Mouse (Mus musculus) myocyte (in vitro differentiated cells): ENCODE measurements around the gene Gata2. TPM values are rescaled to one million over a fixed set of nuclear protein-coding genes. Genes with fewer than 3 reads are reported as not detected.
A peak's percentile ranks its signal among the peaks of the same experiment; 100 is the strongest.

Experiments
- H3K27me3 ChIP-seq: one replicate; pipeline ENCODE4 v1.6.1; 2011; ENCODE audit not compliant: control insufficient read depth, insufficient read depth, insufficient read length
- H3K36me3 ChIP-seq: one replicate; pipeline ENCODE4 v1.6.1; 2011; ENCODE audit not compliant: control insufficient read depth, insufficient read depth
- H3K4me2 ChIP-seq: one replicate; pipeline ENCODE4 v1.6.1; 2011; ENCODE audit warnings: low read depth, control low read depth
- H3K4me3 ChIP-seq: one replicate; pipeline ENCODE4 v1.5.1; 2011; ENCODE audit warnings: mild to moderate bottlenecking, control low read depth, moderate library complexity
- H3K79me2 ChIP-seq: one replicate; pipeline ENCODE4 v1.6.1; 2011; ENCODE audit not compliant: control insufficient read depth, insufficient read depth
- H3ac ChIP-seq: one replicate; pipeline ENCODE4 v1.6.1; 2011; ENCODE audit not compliant: control insufficient read depth, insufficient read length
- CEBPB ChIP-seq: IDR thresholded peaks from 2 replicates; pipeline ENCODE4 v1.6.1; 2011; ENCODE audit warnings: mild to moderate bottlenecking, moderate library complexity; ENCODE audit not compliant: poor library complexity, insufficient read depth, severe bottlenecking
- E2F4 ChIP-seq: IDR thresholded peaks from one replicate; pipeline ENCODE4 v1.6.1; 2011; ENCODE audit warnings: mild to moderate bottlenecking, control low read depth, moderate library complexity; ENCODE audit not compliant: insufficient read depth
- MAX ChIP-seq: IDR thresholded peaks from one replicate; pipeline ENCODE4 v1.6.1; 2011; ENCODE audit warnings: low read depth, mild to moderate bottlenecking, control low read depth
- MYOD1 ChIP-seq, 3 experiments: IDR thresholded peaks; one replicate each; pipeline ENCODE4 v1.6.1; 2011; ENCODE audit warnings: control low read depth in 2 of 3, low read depth in 2 of 3, mild to moderate bottlenecking in 2 of 3, moderate library complexity in 1 of 3; ENCODE audit not compliant: insufficient read length in 2 of 3, control insufficient read depth in 1 of 3
- MYOG ChIP-seq, 3 experiments: IDR thresholded peaks; one replicate each; pipeline ENCODE4 v1.6.1; 2011; ENCODE audit warnings: control low read depth in 2 of 3, low read depth in 2 of 3, mild to moderate bottlenecking in 2 of 3; ENCODE audit not compliant: insufficient read length in 2 of 3, control insufficient read depth in 1 of 3, insufficient read depth in 1 of 3
- POLR2A ChIP-seq: IDR thresholded peaks from one replicate; pipeline ENCODE4 v1.6.1; 2011; ENCODE audit warnings: low read depth, mild to moderate bottlenecking, control low read depth, moderate library complexity; ENCODE audit not compliant: insufficient read length
- POLR2AphosphoS2 ChIP-seq: IDR thresholded peaks from one replicate; pipeline ENCODE4 v1.6.1; 2011; ENCODE audit warnings: low read depth, control low read depth; ENCODE audit not compliant: insufficient read length
- REST ChIP-seq: IDR thresholded peaks from one replicate; pipeline ENCODE4 v1.6.1; 2011; ENCODE audit warnings: mild to moderate bottlenecking, control low read depth, moderate library complexity; ENCODE audit not compliant: insufficient read depth, insufficient read length
- SRF ChIP-seq: IDR thresholded peaks from one replicate; pipeline ENCODE4 v1.6.1; 2011; ENCODE audit warnings: low read depth; ENCODE audit not compliant: control insufficient read depth, insufficient read length
- TCF12 ChIP-seq: IDR thresholded peaks from one replicate; pipeline ENCODE4 v1.6.1; 2011; ENCODE audit warnings: mild to moderate bottlenecking, control low read depth; ENCODE audit not compliant: poor library complexity, insufficient read depth, severe bottlenecking
- TCF3 ChIP-seq: IDR thresholded peaks from one replicate; pipeline ENCODE4 v1.6.1; 2011; ENCODE audit warnings: low read depth, control low read depth; ENCODE audit not compliant: insufficient read length
- USF1 ChIP-seq: IDR thresholded peaks from one replicate; pipeline ENCODE4 v1.6.1; 2011; ENCODE audit warnings: low read depth, mild to moderate bottlenecking, control low read depth, moderate library complexity
- polyA plus RNA-seq: library from polyadenylated mRNA; unstranded; fragments of >200 nt; fragmentation: generic; extraction: Trizol; gene quantifications from one replicate; pipeline ENCODE4 v1.2.1, GENCODE M21; 2012; ENCODE audit warnings: missing spikeins

Gata2 gene
- 19.3 TPM for polyA plus RNA-seq

DNA sequence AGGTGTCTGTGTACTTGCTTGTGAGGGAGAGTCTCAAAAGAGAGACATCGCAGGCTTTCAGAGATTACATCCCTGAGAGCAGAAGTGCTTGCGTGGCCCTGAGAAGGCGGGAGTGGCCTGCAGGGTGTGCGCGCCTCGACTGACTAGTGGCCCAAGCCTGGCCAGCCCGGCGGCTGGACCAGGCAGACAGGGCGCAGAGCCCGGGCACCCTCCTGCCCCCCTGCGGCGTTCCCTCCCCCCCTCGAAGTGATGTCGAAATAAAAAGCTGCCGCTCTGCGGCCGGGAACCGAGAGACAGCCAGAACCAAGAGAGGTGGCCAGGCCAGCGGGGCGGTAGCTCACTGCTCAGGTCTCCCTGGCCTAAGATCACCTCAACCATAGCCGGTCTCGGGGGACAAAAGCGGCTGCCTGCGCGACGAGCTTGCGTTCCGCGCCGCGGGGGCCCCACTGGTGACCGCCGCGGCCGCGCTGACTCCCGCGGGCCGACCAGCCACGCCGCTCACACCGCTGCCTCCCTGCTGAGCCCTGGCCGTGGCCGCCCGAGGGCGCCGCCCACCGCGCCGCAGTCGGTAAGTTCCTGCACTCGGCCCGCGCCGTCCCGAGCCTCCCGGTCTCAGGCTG is at the start of gene Gata2:
TSS of gene Gata2 (plus strand) at position 459 of the 620 bp plus-strand sequence.
- Histone ChIP-seq H3K36me3 (no peaks in the 10 kb centered on the region), H3K4me2 (no peak within 1 kb of the TSS), H3ac (no peak within 1 kb of the TSS), H3K4me3 (no peak within 1 kb of the TSS), H3K79me2 (no peaks in the 10 kb centered on the region), H3K27me3 (no peaks in the 10 kb centered on the region)
- no peak for TF ChIP-seq USF1
- TF ChIP-seq REST: no peak
- TF ChIP-seq E2F4: no peak
- TF ChIP-seq TCF12: no peak
- TF ChIP-seq CEBPB: no peak
- no peak for TF ChIP-seq TCF3
- TF ChIP-seq POLR2A: no peak
- TF ChIP-seq POLR2AphosphoS2: no peak
- TF ChIP-seq MYOD1 (IDR thresholded peaks at IDR 0.05; ENCODE audit: control insufficient read depth in 1 of 3, insufficient read length in 2 of 3, low read depth in 2 of 3): no peak

DNA sequence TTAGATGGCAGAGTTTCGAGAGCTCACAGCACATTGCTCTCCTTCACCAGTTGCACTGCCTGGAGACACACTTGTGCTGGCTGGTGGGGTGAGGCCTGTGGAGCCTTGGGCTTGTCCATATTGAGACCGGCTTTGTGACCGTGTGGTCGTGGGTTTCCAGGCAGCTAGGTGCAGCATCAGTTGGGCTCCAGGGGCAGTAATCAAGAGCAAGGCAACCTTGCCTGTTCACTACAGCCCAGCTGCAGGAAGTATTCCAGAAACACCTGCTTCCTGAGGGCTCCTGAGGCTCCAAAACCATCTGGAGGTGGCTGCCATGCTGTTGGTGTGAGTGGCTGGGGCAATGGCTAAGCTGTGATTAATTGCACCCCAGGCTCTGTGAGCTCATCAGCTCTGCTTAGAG is 47.9 kb upstream of the Gata2 start:
- Histone ChIP-seq H3ac (no peak overlapping the region), H3K4me2 (no peak overlapping the region), H3K79me2 (no peaks in the 10 kb centered on the region), H3K36me3 (no peaks in the 10 kb centered on the region), H3K27me3 (no peaks in the 10 kb centered on the region), H3K4me3 (no peak overlapping the region)
- TF ChIP-seq REST: no peak
- TF ChIP-seq CEBPB: no peak
- TF ChIP-seq MYOG (IDR thresholded peaks at IDR 0.05; ENCODE audit: control insufficient read depth in 1 of 3, insufficient read depth in 1 of 3, insufficient read length in 2 of 3, low read depth in 2 of 3): no peak

GRCm38 (mm10) chr6:88146576-88146975 is 47.1 kb upstream of the Gata2 start:
- Histone ChIP-seq H3K4me2 (no peak overlapping the region), H3K4me3 (no peak overlapping the region), H3K36me3 (no peaks in the 10 kb centered on the region), H3K79me2 (no peaks in the 10 kb centered on the region), H3K27me3 (no peaks in the 10 kb centered on the region), H3ac (no peak overlapping the region)
- TF ChIP-seq REST: no peak
- no peak for TF ChIP-seq E2F4
- TF ChIP-seq TCF3: no peak
- TF ChIP-seq MYOG (IDR thresholded peaks at IDR 0.05; ENCODE audit: control insufficient read depth in 1 of 3, insufficient read depth in 1 of 3, insufficient read length in 2 of 3, low read depth in 2 of 3): no peak
- no peak for TF ChIP-seq USF1
- TF ChIP-seq POLR2A: no peak
- TF ChIP-seq MAX: no peak
- TF ChIP-seq SRF: no peak
- no peak for TF ChIP-seq POLR2AphosphoS2
- no peak for TF ChIP-seq CEBPB
- TF ChIP-seq TCF12: no peak

GRCm38 (mm10) chr6:88147411-88148003 is 46.2 kb upstream of the Gata2 start:
- Histone ChIP-seq H3K79me2 (no peaks in the 10 kb centered on the region), H3K4me2 (peak overlapping the region; percentile 42), H3K36me3 (no peaks in the 10 kb centered on the region), H3K27me3 (no peaks in the 10 kb centered on the region), H3ac (no peak overlapping the region), H3K4me3 (no peak overlapping the region)
- TF ChIP-seq MYOD1 (IDR thresholded peaks at IDR 0.05; ENCODE audit: control insufficient read depth in 1 of 3, insufficient read length in 2 of 3, low read depth in 2 of 3): peak in 2 of 3 experiments; percentile 36 to 59
- TF ChIP-seq POLR2AphosphoS2: no peak

DNA sequence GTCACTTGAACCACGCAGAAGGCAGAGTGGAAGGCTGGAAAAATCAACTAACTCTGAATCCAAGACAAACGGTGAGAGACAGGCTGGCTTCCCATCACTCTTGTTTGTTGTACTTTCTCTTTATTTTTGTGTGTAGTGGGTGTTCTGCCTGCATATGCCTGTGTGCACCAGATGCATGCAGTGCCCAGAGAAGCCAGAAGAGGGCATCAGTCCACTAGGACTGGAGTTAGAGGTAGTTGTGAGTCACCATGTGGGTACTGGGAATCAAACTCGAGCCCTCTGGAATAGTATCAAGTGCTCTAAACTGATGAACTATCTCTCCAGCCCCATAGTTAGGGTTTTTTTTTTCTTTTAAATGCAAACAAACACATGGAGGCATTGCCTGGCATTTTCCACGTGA is 42.4 kb upstream of the Gata2 start:
- TF ChIP-seq MYOG (IDR thresholded peaks at IDR 0.05; ENCODE audit: control insufficient read depth in 1 of 3, insufficient read depth in 1 of 3, insufficient read length in 2 of 3, low read depth in 2 of 3) (no peak), TCF3 (no peak), POLR2A (no peak), USF1 (no peak), MAX (no peak), TCF12 (no peak), REST (no peak)
- Histone ChIP-seq H3K4me3 (no peak overlapping the region), H3K27me3 (peaks cover 7% of the 10 kb centered on the region), H3K79me2 (no peaks in the 10 kb centered on the region), H3ac (no peak overlapping the region), H3K4me2 (no peak overlapping the region), H3K36me3 (no peaks in the 10 kb centered on the region)
